Mouse (Mus musculus) adrenal gland, adult 18-20 months (tissue): ENCODE results near the gene L3mbtl2. TPM values are rescaled to one million over a fixed set of nuclear protein-coding genes. Genes with fewer than 3 reads are reported as not detected.
A peak's percentile ranks its signal among the peaks of the same experiment; 100 is the strongest.
"Not testable (repeated sequence)": the region's sequence is repeated elsewhere in the genome, so short reads cannot be mapped to it uniquely, and the experiment has no call there.

ENCODE experiments used
- DNase-seq, 2 experiments: peaks; one replicate each; pipeline ENCODE4 v3.0.0; 2021 to 2022; ENCODE audit warnings: low spot score in 2 of 2
- long read RNA-seq, 2 experiments: library from polyadenylated mRNA; stranded (forward); transcript quantifications; one replicate each; pipeline ENCODE4 v2.0.0; 2021
- total RNA-seq, 2 experiments: library from RNA; stranded (reverse); gene quantifications; 1 replicate in 1 of 2; 2 replicates in 1 of 2; pipeline ENCODE4 v1.2.3; 2021

L3mbtl2 gene
- total RNA-seq: 10 to 100 TPM; 18.2 to 18.5 TPM
- long read RNA-seq, experiment 1, transcript L3mbtl2-201 (17 exons, 3,487 nt): major isoform, 33 of 39 reads
- long read RNA-seq, experiment 1, partial matches to known transcripts: 3 of 39 reads
- long read RNA-seq, experiment 1, other reads (novel, unspliced or antisense): 2 of 39 reads
- long read RNA-seq, experiment 2, transcript L3mbtl2-201 (17 exons, 3,487 nt): major isoform, 42 of 65 reads
- long read RNA-seq, experiment 2, partial matches to known transcripts: 17 of 65 reads
- long read RNA-seq, experiment 2, other reads (novel, unspliced or antisense): 6 of 65 reads

DNA sequence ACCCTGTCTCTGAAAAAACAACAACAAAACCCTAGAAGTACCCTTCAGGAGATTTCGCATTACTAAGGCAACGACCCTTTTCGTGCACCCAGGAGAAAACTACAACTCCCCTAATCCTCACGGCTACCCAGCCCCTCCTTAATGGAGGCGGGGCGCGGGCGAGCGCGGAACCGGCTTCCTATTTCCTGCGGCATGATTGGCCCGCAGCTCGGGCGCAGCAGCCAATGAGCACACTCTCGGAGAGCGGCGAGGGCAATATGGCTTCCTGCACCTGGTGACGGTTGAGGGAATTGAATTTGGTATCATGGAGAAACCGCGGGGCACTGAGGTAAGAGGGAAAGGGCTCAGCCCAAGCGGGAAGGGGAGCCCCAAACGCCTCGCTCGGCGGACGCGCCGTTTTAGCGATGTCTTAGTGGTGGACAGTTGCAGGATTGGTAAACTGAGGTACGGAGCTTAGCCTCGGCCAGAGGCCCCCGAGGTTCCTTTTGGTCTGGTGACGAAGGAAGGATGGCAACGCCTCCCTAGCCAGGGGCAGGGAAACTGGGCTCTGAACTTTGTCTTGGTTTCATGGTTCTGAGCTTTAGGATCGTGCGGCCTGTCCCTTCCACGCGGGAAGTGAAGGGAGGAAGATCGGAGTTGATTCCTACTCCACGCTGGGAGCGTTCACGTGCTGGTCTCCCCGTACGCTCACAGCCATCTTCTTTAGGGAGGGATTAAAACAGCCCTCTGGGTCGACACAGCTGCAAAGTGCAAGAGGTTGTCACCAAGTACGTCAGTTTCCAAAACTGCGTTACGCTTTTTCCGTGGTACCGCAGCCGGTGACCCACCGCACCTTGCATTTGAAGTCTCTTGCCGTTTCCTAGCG, at the start of gene L3mbtl2:
Gene L3mbtl2 (plus strand): TSS at position 193 of the 865 bp plus-strand sequence.
- DNase-seq: peak; percentile 81 to 85

DNA sequence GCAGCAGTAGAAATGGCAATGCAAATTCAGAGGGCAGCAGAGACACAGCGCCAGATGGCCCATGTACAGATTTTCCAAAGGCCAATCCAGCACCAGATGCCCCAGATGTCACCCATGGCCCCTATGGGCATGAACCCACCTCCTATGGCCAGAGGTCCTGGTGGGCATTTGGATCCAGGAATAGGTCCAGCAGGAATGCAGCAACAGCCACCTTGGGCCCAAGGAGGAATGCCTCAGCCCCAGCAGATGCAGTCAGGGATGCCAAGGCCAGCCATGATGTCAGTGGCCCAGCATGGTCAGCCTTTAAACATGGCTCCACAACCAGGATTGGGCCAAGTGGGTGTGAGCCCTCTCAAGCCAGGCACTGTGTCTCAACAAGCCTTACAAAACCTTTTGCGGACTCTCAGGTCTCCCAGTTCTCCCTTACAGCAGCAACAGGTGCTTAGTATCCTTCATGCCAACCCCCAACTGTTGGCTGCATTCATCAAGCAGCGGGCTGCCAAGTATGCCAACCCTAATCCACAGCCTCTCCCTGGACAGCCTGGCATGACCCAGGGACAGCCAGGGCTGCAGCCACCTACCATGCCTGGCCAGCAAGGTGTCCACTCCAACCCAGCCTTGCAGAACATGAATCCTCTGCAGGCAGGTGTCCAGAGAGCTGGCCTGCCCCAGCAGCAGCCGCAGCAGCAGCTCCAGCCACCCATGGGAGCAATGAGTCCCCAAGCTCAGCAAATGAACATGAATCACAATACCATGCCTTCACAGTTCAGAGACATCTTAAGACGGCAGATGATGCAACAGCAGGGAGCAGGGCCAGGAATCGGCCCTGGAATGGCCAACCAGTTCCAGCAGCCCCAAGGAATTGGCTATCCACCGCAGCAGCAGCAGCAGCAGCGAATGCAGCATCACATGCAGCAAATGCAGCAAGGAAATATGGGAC, 13.9 kb upstream of the L3mbtl2 start:
- peak in 1 of 2 experiments; percentile 41 for DNase-seq

DNA sequence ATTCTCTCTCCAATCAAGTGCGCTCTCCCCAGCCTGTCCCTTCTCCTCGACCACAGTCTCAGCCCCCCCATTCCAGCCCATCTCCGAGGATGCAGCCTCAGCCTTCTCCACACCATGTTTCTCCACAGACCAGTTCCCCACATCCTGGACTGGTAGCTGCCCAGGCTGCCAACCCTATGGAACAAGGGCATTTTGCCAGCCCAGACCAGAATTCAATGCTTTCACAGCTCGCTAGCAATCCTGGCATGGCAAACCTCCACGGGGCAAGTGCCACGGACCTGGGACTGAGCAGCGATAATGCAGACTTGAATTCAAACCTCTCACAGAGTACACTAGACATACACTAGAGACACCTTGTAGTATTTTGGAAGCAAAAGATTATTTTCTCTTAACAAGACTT, 13.1 kb upstream of the L3mbtl2 start:
- no peak for DNase-seq

DNA sequence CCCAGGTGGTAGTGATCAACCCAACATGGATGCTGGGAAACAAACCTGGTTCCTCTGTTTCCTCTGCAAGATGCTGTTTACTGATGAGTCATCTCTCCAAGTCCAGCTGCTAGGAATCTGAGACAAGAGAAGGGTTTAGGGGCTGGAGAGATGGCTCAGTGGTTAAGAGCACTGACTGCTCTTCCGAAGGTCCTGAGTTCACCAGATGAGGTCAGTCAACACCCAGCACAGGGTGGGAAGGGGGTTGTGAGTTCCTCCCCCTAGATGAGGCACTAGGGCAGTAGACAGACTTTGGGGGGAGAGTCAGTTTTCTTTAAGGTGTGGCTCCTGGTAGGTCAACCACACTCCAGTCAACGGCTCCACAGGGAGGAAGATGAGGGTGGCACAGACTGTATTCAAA, 2.0 kb upstream of the L3mbtl2 start:
- DNase-seq: no peak

DNA sequence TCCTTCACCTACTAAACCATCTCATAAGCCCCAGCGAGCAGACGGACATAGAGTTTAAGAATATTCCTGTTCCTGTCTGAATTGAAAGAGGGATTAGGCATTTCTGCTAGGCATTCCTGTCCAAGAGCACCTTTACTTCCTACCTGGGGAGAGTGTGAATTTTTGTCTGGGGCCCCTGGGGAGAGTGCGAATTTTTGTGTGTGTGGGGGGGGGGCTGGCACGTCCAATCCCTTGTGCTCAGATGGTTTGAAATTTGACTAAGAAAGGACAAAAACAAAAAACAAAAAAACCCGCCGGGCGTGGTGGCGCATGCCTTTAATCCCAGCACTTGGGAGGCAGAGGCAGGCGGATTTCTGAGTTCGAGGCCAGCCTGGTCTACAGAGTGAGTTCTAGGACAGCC, 408 bp upstream of the L3mbtl2 start:
- no peak for DNase-seq

DNA sequence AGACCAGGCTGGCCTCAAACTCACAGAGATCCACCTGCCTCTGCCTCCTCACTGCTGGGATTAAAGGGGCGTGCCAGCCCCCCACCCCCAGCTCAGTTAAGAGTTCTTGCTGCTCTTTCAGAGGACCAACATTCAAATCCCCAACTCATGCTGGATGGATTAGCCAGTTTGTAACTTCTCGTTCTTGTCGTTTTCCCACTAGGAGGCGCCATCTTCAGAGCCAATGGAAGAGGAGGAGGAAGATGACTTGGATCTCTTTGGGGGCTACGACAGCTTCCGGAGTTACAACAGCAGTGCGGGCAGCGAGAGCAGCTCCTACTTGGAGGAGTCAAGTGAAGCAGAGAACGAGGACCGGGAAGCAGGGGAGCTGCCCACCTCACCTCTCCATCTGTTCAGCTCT, 3.3 kb downstream of the L3mbtl2 start:
- DNase-seq: no peak

DNA sequence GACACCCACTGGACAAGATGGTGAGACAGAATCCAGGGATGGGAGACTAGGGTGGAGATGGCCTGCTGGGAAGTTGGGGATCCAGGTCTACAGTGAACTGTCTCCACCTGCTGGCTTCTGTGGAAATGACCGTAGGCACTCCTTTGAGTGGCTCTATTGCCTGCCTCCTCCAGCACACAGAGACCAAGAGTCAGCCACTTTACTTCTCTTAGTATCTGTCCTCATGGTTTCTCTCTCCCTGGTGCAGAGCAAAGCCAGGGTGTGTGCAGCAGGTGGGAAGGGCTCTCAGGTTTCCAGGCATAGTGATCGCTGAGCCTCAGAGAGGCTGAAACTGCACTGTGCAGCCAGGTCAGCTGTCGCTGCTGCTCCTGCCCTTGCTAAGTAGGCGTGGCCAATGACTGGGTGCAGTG, 6.5 kb downstream of the L3mbtl2 start:
- peak in 1 of 2 experiments; percentile 31 for DNase-seq

DNA sequence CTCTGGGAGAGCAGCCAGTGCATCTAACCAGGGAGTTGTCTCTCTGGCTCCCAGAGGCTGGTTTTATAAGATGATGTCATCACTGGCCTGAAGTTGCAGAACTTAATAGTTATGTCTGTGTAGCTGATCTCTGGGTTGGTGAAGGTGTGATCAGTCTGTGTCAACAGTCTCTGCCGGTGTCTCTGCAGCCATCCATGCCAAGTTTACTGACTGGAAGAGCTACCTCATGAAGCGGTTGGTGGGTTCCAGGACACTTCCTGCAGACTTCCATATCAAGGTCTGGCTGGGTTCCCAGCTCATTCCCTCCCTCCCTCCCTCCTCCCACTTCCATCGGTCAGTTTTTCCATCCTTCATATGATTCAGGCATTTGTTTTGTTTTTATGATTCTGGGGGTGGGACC, 12.9 kb downstream of the L3mbtl2 start:
- no peak for DNase-seq

DNA sequence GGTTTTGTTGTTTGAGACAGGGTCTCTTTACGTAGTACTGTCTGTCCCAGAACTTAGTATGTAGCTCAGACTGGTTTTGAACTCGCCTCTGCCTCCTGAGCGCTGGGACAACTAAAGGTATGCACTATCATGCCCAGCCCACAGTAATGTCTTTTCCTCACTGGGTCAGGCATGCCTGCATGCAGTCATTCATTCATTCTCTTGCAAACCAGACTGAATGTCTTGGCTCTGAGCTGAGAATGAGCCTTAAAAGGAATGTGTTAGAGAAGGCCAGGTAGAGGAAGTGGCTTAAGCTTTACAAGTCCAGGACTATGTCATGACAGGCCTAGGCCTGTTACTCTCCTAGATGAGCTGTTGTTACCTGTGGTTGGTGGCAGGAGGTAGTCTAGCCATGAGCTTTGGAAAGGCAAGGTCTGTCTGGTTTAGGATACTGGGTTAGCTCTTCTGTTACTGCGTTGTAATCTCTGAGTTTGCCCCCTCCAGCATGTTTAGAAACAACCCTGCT, 16.7 kb downstream of the L3mbtl2 start:
- no peak for DNase-seq

DNA sequence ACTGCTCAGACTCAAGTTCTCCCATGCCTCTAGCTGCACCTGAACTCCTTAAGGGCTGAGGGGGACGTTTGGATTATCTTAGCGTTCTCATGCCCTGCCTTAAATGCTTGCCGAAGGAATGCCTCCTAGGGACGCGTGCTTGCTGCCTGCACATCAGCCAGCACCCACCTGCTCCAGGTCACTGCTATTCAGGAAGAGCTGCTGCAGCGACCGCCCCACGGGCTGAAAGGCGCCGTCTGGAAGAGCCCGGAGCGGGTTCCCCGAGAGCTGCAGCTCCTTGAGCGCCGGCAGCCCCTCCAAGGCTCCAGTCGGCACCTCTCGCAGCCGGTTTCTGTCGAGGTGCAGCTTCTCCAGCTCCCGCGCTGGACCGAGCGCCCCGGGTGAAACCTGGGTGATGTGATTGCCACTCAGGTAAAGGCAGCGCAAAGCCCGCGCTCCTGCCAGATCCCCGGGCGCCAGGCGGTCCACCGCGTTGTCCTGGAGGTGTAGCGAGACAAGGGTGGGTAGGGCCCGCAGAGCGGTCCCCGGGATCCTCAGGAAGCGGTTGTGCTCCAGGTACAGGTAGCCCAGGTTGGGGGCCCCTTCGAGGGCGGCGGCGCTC, 29.8 kb downstream of the L3mbtl2 start:
- DNase-seq: no peak

DNA sequence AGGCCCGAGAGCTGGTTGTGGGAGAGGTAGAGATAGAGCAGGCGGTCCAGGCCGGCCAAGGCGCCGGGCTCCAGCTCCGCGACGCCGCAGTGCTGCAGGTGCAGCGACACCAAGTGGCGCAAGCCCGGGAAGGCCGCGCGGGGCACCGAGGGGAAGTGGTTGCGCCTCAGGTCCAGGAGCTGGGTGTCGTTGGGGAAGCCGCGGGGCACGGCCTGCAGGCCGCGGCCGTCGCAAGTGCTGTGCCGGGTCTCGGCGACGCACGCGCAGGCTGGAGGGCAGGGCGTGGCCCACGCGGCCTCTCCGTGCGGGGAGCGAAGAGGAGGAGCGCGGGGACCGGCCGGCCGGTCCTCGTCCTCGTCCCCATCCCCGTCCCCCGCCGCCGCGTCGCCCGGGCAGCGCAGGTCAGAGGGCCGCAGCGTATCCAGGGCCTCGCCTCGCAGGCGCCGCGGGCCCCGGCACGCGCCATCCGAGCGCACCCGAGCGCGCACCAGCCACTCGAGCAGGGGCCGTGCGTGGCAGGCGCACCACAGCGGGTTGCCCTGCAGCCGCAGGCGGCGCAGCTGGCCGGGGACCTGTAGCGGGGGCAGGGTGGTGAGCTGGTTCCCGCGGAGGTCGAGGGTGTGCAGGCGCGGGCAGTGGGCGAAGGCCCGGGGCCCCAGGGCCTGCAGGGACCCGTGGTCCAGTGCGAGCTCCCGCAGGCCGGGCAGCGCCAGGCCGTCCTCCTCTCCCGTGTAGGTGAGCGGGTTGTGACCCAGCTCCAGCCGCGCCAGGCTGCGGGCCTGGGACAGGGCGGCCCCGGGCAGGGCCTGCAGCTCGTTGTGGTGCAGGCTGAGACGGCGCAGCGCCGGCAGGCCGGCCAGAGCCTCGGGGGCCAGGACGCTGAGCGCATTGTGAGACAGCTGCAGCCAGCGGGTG, 30.5 kb downstream of the L3mbtl2 start:
- DNase-seq: peak; percentile 84 to 85

DNA sequence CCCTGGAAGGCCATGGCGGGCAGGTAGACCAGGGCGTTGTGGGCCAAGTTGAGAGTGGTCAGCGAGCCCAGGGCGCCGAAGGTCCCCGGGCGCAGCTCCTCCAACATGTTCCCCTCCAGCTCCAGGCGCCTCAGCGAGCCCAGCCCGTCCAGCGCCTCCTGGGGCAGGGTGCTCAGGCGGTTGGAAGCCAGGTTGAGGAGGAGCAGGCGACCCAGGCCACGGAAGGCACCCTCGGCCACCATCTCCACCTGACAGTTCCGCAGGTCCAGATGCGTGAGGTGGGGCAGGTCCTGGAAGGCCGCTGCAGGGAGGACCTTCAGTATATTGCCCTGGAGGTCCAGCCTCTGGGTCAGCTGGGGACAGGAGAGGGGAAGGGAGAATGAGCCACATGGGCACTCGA, 31.2 kb downstream of the L3mbtl2 start:
- no peak for DNase-seq

DNA sequence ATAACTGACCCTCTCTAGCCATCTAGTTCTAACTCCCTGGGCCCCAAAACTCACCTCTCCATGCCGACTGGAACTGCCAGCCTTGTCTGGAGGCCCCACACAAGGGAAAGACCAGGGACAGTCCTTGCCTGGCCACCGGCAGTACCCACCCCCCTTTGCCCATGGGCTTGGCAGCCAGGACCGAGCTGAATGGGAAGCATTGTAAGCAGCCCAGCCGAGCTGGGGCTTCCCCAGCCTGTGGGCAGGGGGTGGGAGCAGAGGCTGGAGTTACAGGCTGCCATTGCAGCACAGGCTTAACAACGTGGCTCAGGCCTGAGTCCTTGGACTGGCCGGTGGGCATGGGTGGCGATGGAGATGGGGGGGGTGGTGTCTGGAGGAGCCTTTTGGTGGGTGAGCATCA, 33.5 kb downstream of the L3mbtl2 start, which contains the start of gene Chadl:
Gene Chadl (minus strand): TSS at position 113 of the 400 bp plus-strand sequence.
- DNase-seq: no peak

DNA sequence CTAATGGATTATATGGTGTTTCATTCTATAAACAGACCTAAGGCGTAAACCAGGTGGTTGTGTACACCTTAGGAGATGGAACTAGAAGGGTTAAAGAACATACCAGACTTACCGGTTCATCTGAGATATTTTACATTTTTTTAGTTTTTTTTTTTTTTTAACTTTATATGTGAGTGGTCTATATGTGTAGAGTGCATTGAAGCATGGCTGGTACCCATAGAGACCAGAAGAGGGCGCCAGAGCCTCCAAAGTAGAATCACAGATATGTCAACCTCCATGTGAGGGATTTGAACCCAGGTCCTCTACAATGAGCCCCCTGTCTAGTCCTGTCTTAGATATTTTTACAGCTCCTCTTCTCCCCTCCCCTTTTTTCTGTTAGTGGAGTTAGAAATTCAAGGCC, 34.2 kb downstream of the L3mbtl2 start:
- peak in 1 of 2 experiments; percentile 17 for DNase-seq

DNA sequence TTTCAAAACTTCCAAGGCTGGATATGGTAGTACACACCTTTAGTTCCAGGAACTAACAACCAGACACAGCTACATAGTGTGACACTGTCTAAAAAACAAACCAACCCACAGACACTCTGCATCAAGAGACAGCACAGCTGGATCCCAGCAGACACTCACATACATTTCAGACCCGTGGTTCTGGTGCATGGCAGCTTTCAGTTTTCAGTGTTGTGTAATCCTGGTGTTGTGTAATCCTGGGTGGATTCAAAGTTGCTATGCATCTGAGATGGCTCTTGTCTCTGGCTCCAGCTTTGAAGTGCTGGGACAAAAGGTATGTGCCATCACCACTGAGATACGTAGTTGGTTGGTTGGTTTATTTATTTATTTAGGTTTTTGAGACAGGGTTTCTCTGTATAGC, 34.8 kb downstream of the L3mbtl2 start:
- DNase-seq: no peak

DNA sequence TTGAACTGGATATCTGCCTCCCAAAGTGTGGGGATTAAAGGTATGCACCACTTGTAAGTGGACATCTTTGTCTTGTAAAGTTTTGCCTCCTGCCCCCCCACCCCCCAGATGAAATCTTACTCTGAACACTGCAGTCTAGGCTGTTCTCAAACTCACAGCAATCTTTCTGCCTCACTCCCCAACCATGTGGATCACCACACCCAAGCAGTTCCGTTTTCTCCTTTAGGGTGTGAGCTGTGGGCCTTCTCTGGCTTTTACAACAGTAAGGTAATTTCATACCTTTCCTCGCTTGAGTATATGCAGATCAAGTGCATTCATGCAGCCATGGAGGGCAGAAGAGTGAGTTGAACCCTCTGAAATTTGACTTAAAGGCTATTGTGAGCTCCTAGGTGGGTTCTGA, 36.5 kb downstream of the L3mbtl2 start:
- no peak for DNase-seq

DNA sequence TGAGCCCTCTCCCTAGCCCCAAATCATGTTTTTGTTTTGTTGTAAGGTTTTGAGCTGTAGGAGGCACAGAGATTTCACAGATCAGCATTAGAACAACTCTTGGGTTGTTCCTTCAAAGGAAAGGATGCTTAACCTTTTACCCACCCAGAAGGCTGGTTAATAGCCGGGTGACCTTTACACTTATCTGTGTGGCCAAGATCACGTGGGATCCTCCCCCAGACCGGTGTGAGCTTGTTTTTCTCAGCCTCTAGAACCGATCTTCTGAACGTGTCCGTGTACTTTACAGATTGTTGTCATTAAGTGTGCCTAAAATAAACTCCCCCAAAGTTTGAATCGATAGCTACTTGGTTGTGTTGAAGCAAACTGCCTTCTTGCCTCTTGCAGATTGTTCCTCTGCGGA, 36.9 kb downstream of the L3mbtl2 start:
- no peak for DNase-seq

DNA sequence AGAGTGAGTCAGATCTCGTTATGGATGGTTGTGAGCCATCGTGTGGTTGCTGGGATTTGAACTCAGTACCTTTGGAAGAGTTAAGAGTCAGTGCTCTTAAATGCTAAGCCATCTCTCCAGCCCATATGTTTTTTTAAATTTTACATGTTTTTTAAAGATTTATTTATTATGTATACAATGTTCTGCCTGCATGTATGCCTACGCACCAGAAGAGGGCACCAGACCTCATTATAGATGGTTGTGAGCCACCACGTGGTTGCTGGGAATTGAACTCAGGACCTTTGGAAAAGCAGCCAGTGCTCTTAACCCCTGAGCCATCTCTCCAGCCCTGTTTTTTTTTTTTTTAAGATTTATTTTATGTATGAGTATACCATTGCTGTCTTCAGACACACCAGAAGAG, 37.7 kb downstream of the L3mbtl2 start:
- not testable (repeated sequence) for DNase-seq

DNA sequence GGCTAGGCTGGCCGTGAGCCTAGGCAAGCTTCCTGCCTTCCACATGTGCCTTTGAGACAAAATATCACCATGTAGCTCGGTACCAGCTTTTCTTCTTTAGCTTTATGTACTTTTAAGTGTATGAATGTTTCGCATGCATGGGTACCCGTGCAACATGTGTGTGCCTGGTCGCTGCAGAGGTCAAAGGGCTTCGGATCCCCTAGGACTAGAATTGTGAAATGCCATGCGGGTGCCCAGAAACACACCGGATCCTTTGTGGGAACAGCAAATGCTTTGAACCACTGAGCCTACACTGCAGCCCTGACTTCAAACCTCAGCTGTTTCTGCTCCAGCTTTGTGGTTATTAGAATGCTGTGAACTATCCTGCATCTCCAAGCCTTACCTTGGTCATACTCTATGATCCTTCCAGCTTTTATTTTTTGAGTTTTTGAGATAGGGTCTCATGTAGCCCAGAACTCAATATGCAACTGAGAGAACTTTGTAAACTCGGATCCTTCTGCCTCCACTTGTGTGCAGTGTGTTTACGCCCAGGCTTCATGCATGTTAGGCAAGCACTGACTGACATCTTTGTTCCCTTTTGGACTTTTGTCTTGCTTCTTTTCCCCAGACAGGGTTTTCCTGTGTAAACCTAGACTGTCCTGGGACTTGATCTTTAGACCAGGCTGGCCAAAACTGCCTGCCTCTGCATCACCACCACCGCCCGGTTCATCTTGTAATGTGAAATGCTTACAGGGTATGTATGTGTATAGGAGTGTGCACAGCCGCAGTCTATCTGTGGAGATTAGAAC, 38.8 kb downstream of the L3mbtl2 start:
- DNase-seq: no peak
